ENCODE assay signal across 8 mouse cellular contexts in the genomic region with DNA sequence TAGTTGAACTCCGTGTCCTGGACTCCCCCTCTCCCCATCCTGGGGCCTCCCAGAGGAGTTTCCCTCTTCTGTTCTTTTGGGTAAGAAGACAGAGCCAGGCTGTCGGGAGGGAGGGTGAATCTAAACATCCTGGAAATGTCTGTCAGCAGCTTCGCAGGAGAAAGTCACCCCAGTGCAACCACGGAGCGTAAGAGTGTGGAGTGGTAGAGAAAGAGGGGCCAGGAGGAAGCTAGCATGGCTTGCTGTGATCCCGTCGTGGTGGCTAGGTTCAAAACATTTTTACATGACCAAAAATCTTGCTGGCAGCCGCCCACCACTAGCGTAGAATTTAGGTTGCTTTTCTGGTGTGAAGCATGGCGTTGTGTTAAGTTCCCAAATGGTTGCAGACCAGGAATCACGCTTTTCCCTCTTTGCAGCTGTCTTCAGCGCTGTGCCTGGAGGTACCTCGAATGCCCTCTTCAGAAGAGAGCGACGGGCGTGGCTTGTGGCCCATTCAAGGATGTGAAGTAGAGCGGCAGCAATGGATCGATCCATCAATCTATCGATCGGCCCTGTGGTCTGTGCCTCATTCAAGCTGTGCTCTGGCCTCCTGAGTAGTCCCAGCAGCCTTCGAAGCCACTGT. TPM values are rescaled to one million over a fixed set of nuclear protein-coding genes. Genes with fewer than 3 reads are reported as not detected.
DNase-seq lines count a peak whose midpoint lies in the region; ATAC-seq and TF ChIP-seq lines count a peak whose summit lies in the region.

No protein-coding gene starts in this region.

- no peak overlapping the region for H3K9ac ChIP-seq in liver, adult 2 months (ENCODE audit: low read depth, low read length)
- H3K9ac ChIP-seq in kidney, postnatal 0 days (ENCODE audit: low read depth, low read length): no peak overlapping the region

- H3K36me3 ChIP-seq in liver, adult 2 months (ENCODE audit: control insufficient read depth, insufficient read depth, low read length): no peaks in the 10 kb centered on the region; the same call in 1 of the 2 replicates
- H3K36me3 ChIP-seq in kidney, postnatal 0 days (ENCODE audit: insufficient read depth, low read length): peaks cover 10% of the 10 kb centered on the region; the same call in 1 of the 2 replicates

- no peaks in the 10 kb centered on the region for H3K9me3 ChIP-seq in kidney, postnatal 0 days (replicated peaks; ENCODE audit: low read length)

- H3K4me3 ChIP-seq in liver, adult 2 months (ENCODE audit: insufficient read depth, low read depth, low read length): no peak overlapping the region
- H3K4me3 ChIP-seq in bone marrow macrophage, adult 2 months (ENCODE audit: insufficient read depth, low read length): no peak overlapping the region
- no peak overlapping the region for H3K4me3 ChIP-seq in kidney, postnatal 0 days (replicated peaks; ENCODE audit: low read depth, low read length)

- H3K4me2 ChIP-seq in kidney, postnatal 0 days (ENCODE audit: low read length): peak overlapping the region; percentile 43

- DNase-seq in liver, adult 2 months (ENCODE audit: extremely low read depth, low read depth, low spot score): peak; percentile 63
- DNase-seq in liver: no peak
- peak; percentile 39 to 70 for DNase-seq in gastrocnemius, postnatal 4 days (ENCODE audit: low spot score in 2 of 2)
- peak; percentile 78 for DNase-seq in kidney, postnatal 0 days (ENCODE audit: low spot score)
- peak; percentile 80 for DNase-seq in lung, postnatal 10 days
- DNase-seq in right cerebral cortex, adult 18-20 months: peak; percentile 82

- H3K4me1 ChIP-seq in liver, adult 2 months (ENCODE audit: control insufficient read depth, insufficient read depth, low read length): 0 out of 2 replicates have a peak, but pooled peaks cover 1% of the 10 kb centered on the region
- peaks cover 62% of the 10 kb centered on the region for H3K4me1 ChIP-seq in bone marrow macrophage, adult 2 months (ENCODE audit: control insufficient read depth, insufficient read depth, low read length)
- H3K4me1 ChIP-seq in kidney, postnatal 0 days (replicated peaks; ENCODE audit: insufficient read depth, low read length): 0 out of 2 replicates have a peak, but pooled peaks cover 28% of the 10 kb centered on the region

- no peaks in the 10 kb centered on the region for H3K79me2 ChIP-seq in liver, adult 2 months (ENCODE audit: control insufficient read depth, insufficient read depth, low read length)

- WGBS in liver, adult 2 months: 3% methylated on average over 21 of the region's 21 CpGs
- 7% methylated on average over 21 of the region's 21 CpGs for WGBS in kidney, postnatal 0 days

- ATAC-seq in kidney, postnatal 0 days (replicated peaks; ENCODE audit: low FRiP score, low read depth): no peak
- no peak for ATAC-seq in cerebellum, adult (ENCODE audit: insufficient number of reproducible peaks, low FRiP score, low TSS enrichment)

- H3K27me3 ChIP-seq in liver, adult 2 months (ENCODE audit: control insufficient read depth, insufficient read depth, low read length): no peaks in the 10 kb centered on the region
- no peaks in the 10 kb centered on the region for H3K27me3 ChIP-seq in kidney, postnatal 0 days (ENCODE audit: insufficient read depth, low read length)

- no peak overlapping the region; the same call in none of the 2 replicates for H3K27ac ChIP-seq in liver, adult 2 months (replicated peaks; ENCODE audit: insufficient read depth, low read depth, low read length)
- peak overlapping the region; percentile 80 for H3K27ac ChIP-seq in bone marrow macrophage, adult 2 months (ENCODE audit: insufficient read depth, low read depth, low read length)
- peak overlapping the region; percentile 58 for H3K27ac ChIP-seq in kidney, postnatal 0 days

- TF ChIP-seq CTCF in liver, adult 2 months (IDR thresholded peaks at IDR 0.05; ENCODE audit: low read depth, low read length): no peak
- no peak for TF ChIP-seq CTCF in bone marrow macrophage, adult 2 months (IDR thresholded peaks at IDR 0.05; ENCODE audit: low read depth, low read length)
- no peak for TF ChIP-seq CTCF in kidney, postnatal 0 days (IDR thresholded peaks at IDR 0.05; ENCODE audit: low read depth)

- no peak for TF ChIP-seq POLR2A in liver, adult 2 months (IDR thresholded peaks at IDR 0.05; ENCODE audit: extremely low read depth, insufficient read depth, low read length)
- TF ChIP-seq POLR2A in bone marrow macrophage, adult 2 months (IDR thresholded peaks at IDR 0.05; ENCODE audit: borderline replicate concordance, low read depth, low read length): no peak

RNA-seq across cellular contexts. Expression of gene Plekho1, which starts 9.7 kb away (rescaled TPM):
- 5.2 and 6.8 TPM in 2 replicates for total RNA-seq in liver, adult 2 months (2014; rRNA removed)
- polyA plus RNA-seq in liver, adult 2 months (2012; rRNA removed): 4.6 and 8.0 TPM in 2 replicates
- 298 and 305 TPM in 2 replicates for polyA plus RNA-seq in bone marrow macrophage, adult 2 months (2012; ENCODE audit: insufficient read depth, insufficient read length, missing spikeins)
- 10 to 100 TPM; 94.2 to 97.4 TPM for total RNA-seq in gastrocnemius, postnatal 4 days (2021)
- 41.5 and 42.5 TPM in 2 replicates for polyA plus RNA-seq in kidney, postnatal 0 days (2015; fragmentation: Nextera tagmentation; extraction: Ambion mirVana)

RNA-seq across cellular contexts. Expression of gene Anp32e, which starts 57.1 kb away (rescaled TPM):
- 8.5 and 11.7 TPM in 2 replicates for total RNA-seq in liver, adult 2 months (2014; rRNA removed)
- 3.7 and 3.8 TPM in 2 replicates for polyA plus RNA-seq in liver, adult 2 months (2012; rRNA removed)
- polyA plus RNA-seq in bone marrow macrophage, adult 2 months (2012; ENCODE audit: insufficient read depth, insufficient read length, missing spikeins): 134 and 150 TPM in 2 replicates
- total RNA-seq in gastrocnemius, postnatal 4 days (2021): 100 to 1,000 TPM; 125 to 126 TPM
- 128 and 151 TPM in 2 replicates for polyA plus RNA-seq in kidney, postnatal 0 days (2015; fragmentation: Nextera tagmentation; extraction: Ambion mirVana)

Comparison
In these comparisons a context has a peak if more than half of its experiments do, and no peak if none do; other contexts are left out.
1. RNA of gene Anp32e, which starts 57.1 kb away (polyA plus RNA-seq): 134 to 150 TPM in bone marrow macrophage, adult 2 months and 128 to 151 TPM in kidney, postnatal 0 days; 3.7 to 3.8 TPM in liver, adult 2 months; every median in the first group is over 10 times any median in the second.